ENCODE assay signal across 32 mouse cellular contexts in genomic region chr14:77371977-77372376, GRCm38 (mm10).
DNase-seq lines count a peak whose midpoint lies in the region; ATAC-seq and TF ChIP-seq lines count a peak whose summit lies in the region.
"Had no signal": no experiment of that assay in that cellular context is flagged by ENCODE, and none has a peak within 500 bp of the region (broad histone marks: within the 10 kb centered on the region; RNA-seq: fewer than 3 reads in every experiment).

No protein-coding gene starts in this region.

- WGBS in forebrain, postnatal 0 days = 77% methylated on average over 5 of the region's 5 CpGs
- WGBS in forebrain, embryonic 14.5 days = 72% methylated on average over 5 of the region's 5 CpGs
- WGBS in midbrain, embryonic 11.5 days = 61% methylated on average over 5 of the region's 5 CpGs
- WGBS in midbrain, embryonic 10.5 days = 68% methylated on average over 5 of the region's 5 CpGs

- ATAC-seq in forebrain, postnatal 0 days = no peak
- ATAC-seq in forebrain, embryonic 14.5 days = no peak
- ATAC-seq in midbrain, embryonic 11.5 days (ENCODE audit: low FRiP score) = no peak
- ATAC-seq: activated CD4-positive, CD25-positive, alpha-beta regulatory T cell, adult 4 months; inflammation-experienced regulatory T-cells, adult 6 months; liver, embryonic 12.5 days; midbrain, embryonic 15.5 days had no signal

- no peaks in the 10 kb centered on the region; the same call in 1 of the 2 replicates for H3K27me3 ChIP-seq in forebrain, postnatal 0 days (ENCODE audit: insufficient read depth, low read length)
- H3K27me3 ChIP-seq in forebrain, embryonic 14.5 days (replicated peaks; ENCODE audit: control insufficient read depth, insufficient read depth, low read length) = no peaks in the 10 kb centered on the region
- no peaks in the 10 kb centered on the region for H3K27me3 ChIP-seq in midbrain, embryonic 11.5 days (ENCODE audit: control insufficient read depth, insufficient read depth, low read length)
- H3K27me3 ChIP-seq in midbrain, embryonic 10.5 days (ENCODE audit: low read depth, poor library complexity, severe bottlenecking) = no peaks in the 10 kb centered on the region
- H3K27me3 ChIP-seq: CH12.LX; heart, embryonic 12.5 days; hindbrain, embryonic 15.5 days; limb, embryonic 12.5 days; liver, embryonic 12.5 days; lung, embryonic 15.5 days; midbrain, embryonic 15.5 days; neural tube, embryonic 12.5 days had no signal

- no peaks in the 10 kb centered on the region for H3K36me3 ChIP-seq in forebrain, postnatal 0 days (ENCODE audit: insufficient read depth)
- no peaks in the 10 kb centered on the region for H3K36me3 ChIP-seq in forebrain, embryonic 14.5 days (ENCODE audit: control insufficient read depth, insufficient read depth, low read length)
- H3K36me3 ChIP-seq in midbrain, embryonic 11.5 days (ENCODE audit: control insufficient read depth, insufficient read depth, low read length) = no peaks in the 10 kb centered on the region
- no peaks in the 10 kb centered on the region for H3K36me3 ChIP-seq in midbrain, embryonic 10.5 days
- H3K36me3 ChIP-seq: heart, embryonic 12.5 days; hindbrain, embryonic 10.5 days; hindbrain, embryonic 15.5 days; limb, embryonic 12.5 days; liver, embryonic 12.5 days; lung, embryonic 15.5 days; midbrain, embryonic 15.5 days; neural tube, embryonic 12.5 days had no signal

- no peak overlapping the region for H3K9ac ChIP-seq in forebrain, postnatal 0 days
- H3K9ac ChIP-seq in forebrain, embryonic 14.5 days (ENCODE audit: low read length) = no peak overlapping the region
- no peak overlapping the region for H3K9ac ChIP-seq in midbrain, embryonic 11.5 days (ENCODE audit: low read length)
- H3K9ac ChIP-seq: heart, embryonic 12.5 days; hindbrain, embryonic 15.5 days; limb, embryonic 12.5 days; liver, embryonic 12.5 days; lung, embryonic 15.5 days; midbrain, embryonic 15.5 days; neural tube, embryonic 12.5 days had no signal

- H3K4me2 ChIP-seq in forebrain, postnatal 0 days (ENCODE audit: low read depth) = no peak overlapping the region
- no peak overlapping the region for H3K4me2 ChIP-seq in forebrain, embryonic 14.5 days (ENCODE audit: low read length)
- H3K4me2 ChIP-seq in midbrain, embryonic 11.5 days = no peak overlapping the region
- H3K4me2 ChIP-seq: heart, embryonic 12.5 days; hindbrain, embryonic 15.5 days; limb, embryonic 12.5 days; liver, embryonic 12.5 days; lung, embryonic 15.5 days; midbrain, embryonic 15.5 days; neural tube, embryonic 12.5 days had no signal

- 0 out of 2 replicates have a peak, but pooled peaks have one; percentile 13 for TF ChIP-seq CTCF in forebrain, postnatal 0 days (IDR thresholded peaks at IDR 0.05; ENCODE audit: low read depth)
- TF ChIP-seq CTCF in left cerebral cortex, adult 2 months (IDR thresholded peaks at IDR 0.05) = no peak

- no peak overlapping the region for H3K27ac ChIP-seq in forebrain, postnatal 0 days (ENCODE audit: low read depth, low read length)
- H3K27ac ChIP-seq in forebrain, embryonic 14.5 days (ENCODE audit: low read depth, low read length) = no peak overlapping the region
- H3K27ac ChIP-seq in left cerebral cortex, adult 2 months = no peak overlapping the region
- H3K27ac ChIP-seq in midbrain, embryonic 11.5 days (ENCODE audit: low read depth, low read length) = no peak overlapping the region
- no peak overlapping the region for H3K27ac ChIP-seq in midbrain, embryonic 10.5 days (replicated peaks)
- H3K27ac ChIP-seq: hindbrain, embryonic 10.5 days; hindbrain, embryonic 15.5 days; limb, embryonic 12.5 days; liver, embryonic 12.5 days; lung, embryonic 15.5 days; midbrain, embryonic 15.5 days; neural tube, embryonic 12.5 days had no signal

- no peak overlapping the region for H3K4me3 ChIP-seq in forebrain, postnatal 0 days (ENCODE audit: low read depth, low read length)
- no peak overlapping the region for H3K4me3 ChIP-seq in forebrain, embryonic 14.5 days (ENCODE audit: low read depth, low read length)
- H3K4me3 ChIP-seq in left cerebral cortex, adult 2 months = no peak overlapping the region
- no peak overlapping the region for H3K4me3 ChIP-seq in midbrain, embryonic 11.5 days (ENCODE audit: low read depth, low read length)
- no peak overlapping the region for H3K4me3 ChIP-seq in midbrain, embryonic 10.5 days
- H3K4me3 ChIP-seq: erythroblast, embryonic 14.5 days; heart, embryonic 12.5 days; hindbrain, embryonic 10.5 days; hindbrain, embryonic 15.5 days; limb, embryonic 12.5 days; liver, embryonic 12.5 days; lung, embryonic 15.5 days; megakaryocyte, embryonic 14.5 days; midbrain, embryonic 15.5 days; neural tube, embryonic 12.5 days had no signal

- no peaks in the 10 kb centered on the region for H3K4me1 ChIP-seq in forebrain, postnatal 0 days (ENCODE audit: insufficient read depth)
- H3K4me1 ChIP-seq in forebrain, embryonic 14.5 days (ENCODE audit: control insufficient read depth, insufficient read depth, low read length) = no peaks in the 10 kb centered on the region; the same call in 1 of the 2 replicates
- H3K4me1 ChIP-seq in midbrain, embryonic 11.5 days (ENCODE audit: control insufficient read depth, insufficient read depth, low read length) = no peaks in the 10 kb centered on the region; the same call in 1 of the 2 replicates
- peaks cover 17% of the 10 kb centered on the region for H3K4me1 ChIP-seq in midbrain, embryonic 10.5 days
- H3K4me1 ChIP-seq: lung, embryonic 15.5 days had no signal

- no peaks in the 10 kb centered on the region for H3K9me3 ChIP-seq in forebrain, postnatal 0 days (ENCODE audit: low read length)
- no peaks in the 10 kb centered on the region for H3K9me3 ChIP-seq in forebrain, embryonic 14.5 days (replicated peaks; ENCODE audit: control insufficient read depth, low read length)
- no peaks in the 10 kb centered on the region for H3K9me3 ChIP-seq in midbrain, embryonic 11.5 days (ENCODE audit: control insufficient read depth, low read length)
- no peaks in the 10 kb centered on the region for H3K9me3 ChIP-seq in midbrain, embryonic 10.5 days (replicated peaks)
- H3K9me3 ChIP-seq: heart, embryonic 12.5 days; hindbrain, embryonic 10.5 days; hindbrain, embryonic 15.5 days; limb, embryonic 12.5 days; liver, embryonic 12.5 days; lung, embryonic 15.5 days; megakaryocyte, embryonic 14.5 days; midbrain, embryonic 15.5 days; neural tube, embryonic 12.5 days had no signal

- intact Hi-C loops in left cerebral cortex, adult 2 months (cut with DNase I) = no loop called here
- intact Hi-C loops in left cerebral cortex, postnatal 36 days (cut with DNase I) = no loop called here

- DNase-seq in forebrain, postnatal 0 days = no peak
- no peak for DNase-seq in forebrain, embryonic 14.5 days (ENCODE audit: low spot score)
- DNase-seq in left cerebral cortex, adult 2 months (ENCODE audit: extremely low spot score in 1 of 2, low spot score in 2 of 2) = peak; percentile 2 to 3
- DNase-seq in left cerebral cortex, postnatal 36 days (ENCODE audit: low spot score in 2 of 2) = no peak
- DNase-seq in midbrain, embryonic 11.5 days (ENCODE audit: low spot score, missing footprints) = peak; percentile 77
- no peak for DNase-seq in midbrain, embryonic 10.5 days (ENCODE audit: low spot score)
- peak; percentile 6 for DNase-seq in ZHBTc4 (ENCODE audit: low read depth, low spot score)
- no peak for DNase-seq in layer of hippocampus, adult 8-10 months (ENCODE audit: low spot score in 2 of 2)
- DNase-seq: adrenal gland, adult 2 months; adrenal gland, postnatal 36 days; cerebellum, adult 18-20 months; cerebellum, postnatal 10 days; gastrocnemius, postnatal 14 days; heart, adult 18-20 months; heart, postnatal 14 days; kidney, adult 2 months; kidney, postnatal 10 days; layer of hippocampus, adult 9-11 months; lung, postnatal 4 days had no signal

Comparison
In these comparisons a context has a peak if more than half of its experiments do, and no peak if none do; other contexts are left out.
1. DNase-seq: peak in left cerebral cortex, adult 2 months (2 of 2), midbrain, embryonic 11.5 days (single experiment) and ZHBTc4 (single experiment); none in forebrain, postnatal 0 days (single experiment), forebrain, embryonic 14.5 days (single experiment), left cerebral cortex, postnatal 36 days (0 of 2), midbrain, embryonic 10.5 days (single experiment) and layer of hippocampus, adult 8-10 months (0 of 2).